Mouse (Mus musculus): ENCODE data around the gene Prkcq.

Prkcq gene

GRCm38 (mm10) chr2:11186586-11186985, 14.7 kb downstream of the Prkcq start:
- no peak for DNase-seq (ENCODE audit: low spot score)

- DNase-seq (ENCODE audit: low spot score), result no peak
These were observed 15.3 kb downstream of the Prkcq start for GRCm38 (mm10) chr2:11187166-11187565.

- no peak for DNase-seq (ENCODE audit: low spot score)
These were observed 16.4 kb downstream of the Prkcq start for GRCm38 (mm10) chr2:11188279-11188678.

- DNase-seq (ENCODE audit: low spot score), result no peak
These were observed 17.4 kb downstream of the Prkcq start for GRCm38 (mm10) chr2:11189150-11189767.

GRCm38 (mm10) chr2:11192281-11193098, 20.6 kb downstream of the Prkcq start:
- DNase-seq (ENCODE audit: low spot score), result no peak

- DNase-seq (ENCODE audit: low spot score), result no peak
These were observed 21.3 kb downstream of the Prkcq start for GRCm38 (mm10) chr2:11193099-11193618.

GRCm38 (mm10) chr2:11194732-11195340, 22.9 kb downstream of the Prkcq start:
- no peak for DNase-seq (ENCODE audit: low spot score)

GRCm38 (mm10) chr2:11196071-11196470, 24.2 kb downstream of the Prkcq start:
- DNase-seq (ENCODE audit: low spot score), result no peak

GRCm38 (mm10) chr2:11196952-11197559, 25.1 kb downstream of the Prkcq start:
- no peak for DNase-seq (ENCODE audit: low spot score)

GRCm38 (mm10) chr2:11199624-11200023, 27.7 kb downstream of the Prkcq start:
- no peak for DNase-seq (ENCODE audit: low spot score)

GRCm38 (mm10) chr2:11202841-11203240, 30.9 kb downstream of the Prkcq start:
- no peak for DNase-seq (ENCODE audit: low spot score)

GRCm38 (mm10) chr2:11203261-11203660, 31.4 kb downstream of the Prkcq start:
- no peak for DNase-seq (ENCODE audit: low spot score)

- no peak for DNase-seq (ENCODE audit: low spot score)
These were observed 32.3 kb downstream of the Prkcq start for GRCm38 (mm10) chr2:11204232-11204631.

- no peak for DNase-seq (ENCODE audit: low spot score)
These were observed 33.1 kb downstream of the Prkcq start for GRCm38 (mm10) chr2:11204961-11205360.

- no peak for DNase-seq (ENCODE audit: low spot score)
These were observed 33.8 kb downstream of the Prkcq start for GRCm38 (mm10) chr2:11205720-11206119.

- DNase-seq (ENCODE audit: low spot score), result no peak
These were observed 36.4 kb downstream of the Prkcq start for GRCm38 (mm10) chr2:11208263-11208662.

- no peak for DNase-seq (ENCODE audit: low spot score)
These were observed 37.4 kb downstream of the Prkcq start for GRCm38 (mm10) chr2:11209335-11209734.

- no peak for DNase-seq (ENCODE audit: low spot score)
These were observed 38.5 kb downstream of the Prkcq start for GRCm38 (mm10) chr2:11210241-11210916.

GRCm38 (mm10) chr2:11211961-11212562, 40.2 kb downstream of the Prkcq start:
- no peak for DNase-seq (ENCODE audit: low spot score)

- DNase-seq (ENCODE audit: low spot score), result no peak
These were observed 44.5 kb downstream of the Prkcq start for GRCm38 (mm10) chr2:11216421-11216820.

- DNase-seq (ENCODE audit: low spot score), result no peak
These were observed 44.9 kb downstream of the Prkcq start for GRCm38 (mm10) chr2:11216847-11217246.
